Mouse (Mus musculus) C2C12 (cell line): ENCODE results near the gene Lsm11.

Experiments
- CEBPB ChIP-seq: IDR thresholded peaks from one replicate; pipeline ENCODE4 v1.6.1; 2011; ENCODE audit warnings: low read depth, mild to moderate bottlenecking, control low read depth, moderate library complexity
- CTCF ChIP-seq: IDR thresholded peaks from one replicate; pipeline ENCODE4 v1.5.1; 2011; ENCODE audit not compliant: control insufficient read depth, insufficient read depth, insufficient read length
- FOSL1 ChIP-seq: IDR thresholded peaks from one replicate; pipeline ENCODE4 v1.8.0; 2011; ENCODE audit warnings: mild to moderate bottlenecking, low read length; ENCODE audit not compliant: poor library complexity, insufficient read depth, severe bottlenecking
- MAX ChIP-seq: IDR thresholded peaks from one replicate; pipeline ENCODE4 v1.6.1; 2011; ENCODE audit warnings: mild to moderate bottlenecking, control low read depth
- MYOG ChIP-seq: IDR thresholded peaks from one replicate; pipeline ENCODE4 v1.6.1; 2011; ENCODE audit not compliant: control insufficient read depth, insufficient read length; ENCODE audit errors: extremely low read depth
- USF1 ChIP-seq: IDR thresholded peaks from one replicate; pipeline ENCODE4 v1.6.1; 2011; ENCODE audit warnings: low read depth, mild to moderate bottlenecking, control low read depth, moderate library complexity

DNA sequence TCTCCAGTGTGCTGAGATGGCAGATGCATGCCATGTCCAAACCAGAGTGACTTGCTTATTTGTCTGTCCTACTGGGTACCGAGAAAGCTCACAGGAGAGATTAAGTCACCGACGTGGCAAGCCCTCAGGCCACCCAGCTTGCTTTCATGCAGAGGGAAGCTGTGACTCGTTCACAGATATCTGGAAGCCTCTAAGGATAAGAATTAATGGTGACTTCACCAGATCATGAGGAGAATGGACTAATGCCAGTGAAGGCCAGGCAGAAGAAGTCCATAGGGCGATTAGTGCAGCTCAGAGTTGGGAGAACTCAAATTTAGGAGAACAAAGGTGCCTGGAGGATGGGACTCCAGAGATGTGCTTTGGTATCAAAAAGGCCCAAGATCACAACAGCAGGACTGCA is 17.3 kb downstream of the Lsm11 start:
- no peak for TF ChIP-seq CTCF
- no peak for TF ChIP-seq MYOG
- no peak for TF ChIP-seq MAX
- no peak for TF ChIP-seq CEBPB
- no peak for TF ChIP-seq USF1
- no peak for TF ChIP-seq FOSL1
